Mouse (Mus musculus) hindbrain, embryonic 10.5 days (tissue): ENCODE results near the gene Hist1h2ap. TPM values are rescaled to one million over a fixed set of nuclear protein-coding genes. Genes with fewer than 3 reads are reported as not detected.
"Not testable (repeated sequence)": the region's sequence is repeated elsewhere in the genome, so short reads cannot be mapped to it uniquely, and the experiment has no call there.

ENCODE experiments used
- DNase-seq: peaks from one replicate; pipeline ENCODE4 v3.0.0-alpha.2; 2017; ENCODE audit warnings: low spot score
- H3K27ac ChIP-seq: fragments of 300-500 bp; sonication (generic); 2 replicates; pipeline ENCODE4 v1.5.1; 2016; ENCODE audit warnings: mild to moderate bottlenecking, moderate library complexity
- H3K27me3 ChIP-seq: fragments of 300-500 bp; sonication (generic); 2 replicates; pipeline ENCODE4 v1.6.1; 2016; ENCODE audit warnings: mild to moderate bottlenecking; ENCODE audit not compliant: poor library complexity, insufficient read depth, severe bottlenecking
- H3K36me3 ChIP-seq: fragments of 300-500 bp; sonication (generic); 2 replicates; pipeline ENCODE4 v1.6.1; 2016; ENCODE audit warnings: mild to moderate bottlenecking, moderate library complexity
- H3K4me1 ChIP-seq: fragments of 300-500 bp; sonication (generic); replicated peaks from 2 replicates; pipeline ENCODE4 v1.6.1; 2016; ENCODE audit warnings: mild to moderate bottlenecking
- H3K4me3 ChIP-seq: fragments of 300-500 bp; sonication (generic); 2 replicates; pipeline ENCODE4 v1.5.1; 2016; ENCODE audit warnings: mild to moderate bottlenecking, moderate library complexity
- H3K9me3 ChIP-seq: fragments of 300-500 bp; sonication (generic); 2 replicates; pipeline ENCODE4 v1.6.1; 2016; ENCODE audit warnings: mild to moderate bottlenecking, moderate library complexity
- WGBS: fragments of 180-500 bp; shearing (Covaris S2); methylation state at CpG from one replicate; pipeline ENCODE4 v1.1.7; 2016; 5-methylcytosine and 5-hydroxymethylcytosine counted together
- polyA plus RNA-seq: library from polyadenylated mRNA; unstranded; fragments of >200 nt; fragmentation: Nextera tagmentation; extraction: Ambion mirVana; gene quantifications from 2 replicates; pipeline ENCODE4 v1.2.1, GENCODE M21; 2016

Gene Hist1h2ap
- polyA plus RNA-seq, 1 experiment from 2014 or later, result 6,449 TPM

DNA sequence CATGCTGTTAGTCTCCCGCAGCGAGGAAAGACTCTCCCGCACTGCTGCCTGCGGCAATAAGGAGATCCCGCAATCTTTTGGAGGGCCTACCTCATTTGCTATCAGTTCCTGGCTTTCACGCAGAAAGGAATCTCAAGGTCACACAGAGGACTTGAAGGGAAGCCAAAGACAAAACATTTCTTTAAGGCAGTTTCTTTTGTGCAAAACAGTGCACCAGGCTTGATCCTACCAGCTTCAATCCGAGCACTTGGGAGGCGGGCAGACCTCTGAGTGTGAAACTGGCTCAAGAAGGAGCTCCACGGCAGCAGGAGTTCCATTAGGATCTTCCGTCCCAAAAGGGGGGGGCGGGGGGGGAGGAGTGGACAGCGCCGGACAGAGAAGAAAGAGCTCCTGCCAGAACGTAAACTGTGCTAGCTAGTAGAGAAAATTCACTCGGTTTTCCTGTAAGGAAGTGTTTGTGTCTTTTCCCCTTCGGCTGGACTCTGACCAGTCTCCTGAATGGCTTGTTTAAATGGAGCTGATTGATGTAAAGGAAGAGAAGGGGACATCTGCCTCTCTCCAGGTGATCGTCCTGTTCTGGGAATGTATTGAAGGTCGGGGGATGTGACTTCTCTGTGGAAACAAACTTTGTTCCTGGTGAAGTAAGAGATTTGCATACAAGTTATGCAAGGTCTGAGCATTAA lies 42.6 kb downstream of the Hist1h2ap start:
- no peaks in the 10 kb centered on the region for H3K36me3 ChIP-seq
- H3K4me3 ChIP-seq, result peak overlapping the region; percentile 39
- peaks cover 35% of the 10 kb centered on the region for H3K4me1 ChIP-seq
- peak; percentile 40 for DNase-seq
- H3K27me3 ChIP-seq, result no peaks in the 10 kb centered on the region; the same call in 1 of the 2 replicates
- 6% methylated on average over 18 of the region's 18 CpGs for WGBS
- H3K27ac ChIP-seq, result peak overlapping the region; percentile 78
- H3K9me3 ChIP-seq, result no peaks in the 10 kb centered on the region

DNA sequence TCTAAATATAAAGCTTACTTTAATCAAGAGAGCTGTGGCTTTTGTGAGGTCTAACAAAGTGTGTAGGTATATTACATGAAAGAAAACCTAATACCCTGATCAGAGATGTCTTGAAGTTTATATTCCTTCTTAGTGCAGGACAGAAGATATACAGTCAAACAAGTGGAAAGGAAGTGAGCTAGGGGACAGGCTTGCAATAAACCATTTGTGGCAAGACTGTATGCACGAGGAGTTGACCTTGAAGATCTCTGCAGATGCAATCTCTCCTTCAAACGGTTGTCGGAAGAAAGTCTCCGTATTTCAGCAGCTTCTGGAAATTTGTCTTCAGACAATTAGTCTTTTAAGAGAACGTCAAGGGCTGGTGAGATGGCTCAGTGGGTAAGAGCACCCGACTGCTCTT lies 43.4 kb downstream of the Hist1h2ap start:
- Histone ChIP-seq H3K4me1 (peaks cover 39% of the 10 kb centered on the region), H3K4me3 (no peak overlapping the region), H3K27me3 (no peaks in the 10 kb centered on the region; the same call in 1 of the 2 replicates), H3K9me3 (no peaks in the 10 kb centered on the region), H3K27ac (no peak overlapping the region), H3K36me3 (no peaks in the 10 kb centered on the region)
- 65% methylated on average over 6 of the region's 6 CpGs for WGBS
- DNase-seq, result no peak

DNA sequence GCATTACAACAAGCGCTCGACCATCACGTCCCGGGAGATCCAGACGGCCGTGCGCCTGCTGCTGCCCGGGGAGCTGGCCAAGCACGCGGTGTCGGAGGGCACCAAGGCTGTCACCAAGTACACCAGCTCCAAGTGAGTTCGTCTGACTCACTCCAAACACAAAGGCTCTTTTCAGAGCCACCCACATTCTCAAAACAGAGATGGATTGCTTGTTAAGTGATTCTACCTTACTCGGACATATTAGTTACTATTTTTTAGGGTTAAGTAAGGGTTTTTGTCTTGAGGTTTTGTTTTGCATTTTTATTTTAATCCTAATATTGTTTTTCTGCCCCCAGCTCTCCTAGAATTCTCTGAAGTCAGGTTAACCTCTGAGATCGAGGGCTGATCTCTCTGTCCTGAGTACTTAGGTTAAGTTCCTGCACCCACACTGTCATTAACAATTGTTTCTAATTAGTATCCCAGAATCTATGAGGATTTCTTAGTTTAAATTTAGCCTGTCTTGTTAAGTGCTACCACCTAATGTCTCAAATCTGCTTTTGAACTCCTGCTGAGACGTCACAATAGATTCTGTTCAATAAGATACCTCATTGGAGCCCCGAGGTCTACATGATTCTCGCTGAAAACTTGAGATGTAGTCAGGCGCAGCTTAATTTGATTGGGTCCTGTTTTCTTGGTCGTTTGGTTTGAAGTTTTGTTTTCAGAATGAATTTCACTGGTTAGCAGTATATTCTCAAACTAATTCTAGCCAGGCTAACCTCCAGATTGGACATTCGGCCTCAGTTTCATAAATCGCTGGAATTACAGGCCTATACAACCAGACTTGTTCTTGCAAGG lies 45.3 kb downstream of the Hist1h2ap start:
- Histone ChIP-seq H3K27me3 (no peaks in the 10 kb centered on the region; the same call in 1 of the 2 replicates), H3K9me3 (no peaks in the 10 kb centered on the region), H3K4me1 (peaks cover 48% of the 10 kb centered on the region), H3K4me3 (peak overlapping the region; percentile 45), H3K27ac (peak overlapping the region; percentile 88), H3K36me3 (no peaks in the 10 kb centered on the region)
- DNase-seq, result no peak
- WGBS, result 13% methylated on average over 17 of the region's 21 CpGs

DNA sequence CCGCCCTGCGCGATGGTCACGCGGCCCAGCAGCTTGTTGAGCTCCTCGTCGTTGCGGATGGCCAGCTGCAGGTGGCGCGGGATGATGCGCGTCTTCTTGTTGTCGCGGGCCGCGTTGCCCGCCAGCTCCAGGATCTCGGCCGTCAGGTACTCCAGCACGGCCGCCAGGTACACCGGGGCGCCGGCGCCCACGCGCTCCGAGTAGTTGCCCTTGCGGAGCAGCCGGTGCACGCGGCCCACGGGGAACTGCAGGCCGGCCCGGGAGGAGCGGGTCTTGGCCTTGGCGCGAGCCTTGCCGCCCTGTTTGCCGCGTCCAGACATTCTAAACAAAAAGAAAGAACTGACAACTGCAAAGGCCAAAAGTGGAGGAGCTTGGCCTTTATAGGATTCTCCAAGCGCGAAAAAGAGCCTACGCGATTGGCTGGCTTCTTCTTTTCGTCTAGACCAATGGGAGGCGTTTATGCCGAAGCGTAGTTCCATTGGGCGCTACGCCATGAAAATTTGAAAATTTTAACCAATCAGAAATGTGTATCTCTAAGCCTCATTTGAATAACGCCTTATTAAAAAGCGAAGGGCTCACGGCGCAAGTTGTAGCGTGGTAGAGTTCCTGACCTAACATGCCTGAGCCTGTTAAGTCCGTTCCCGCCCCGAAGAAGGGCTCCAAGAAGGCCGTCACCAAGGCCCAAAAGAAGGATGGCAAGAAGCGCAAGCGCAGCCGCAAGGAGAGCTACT lies 46.2 kb downstream of the Hist1h2ap start, which contains the start of the genes Hist1h2an and Hist1h2bp:
Hist1h2an (minus strand) TSS at position 320 of the 731 bp plus-strand sequence.
Hist1h2bp (plus strand) TSS at position 563 of the 731 bp plus-strand sequence.
- Histone ChIP-seq H3K4me3 (peak within 1 kb of the TSS; percentile 51), H3K27ac (peak within 1 kb of the TSS; percentile 91), H3K4me1 (peaks cover 56% of the 10 kb centered on the region)
- H3K9me3 ChIP-seq, H3K36me3 ChIP-seq, H3K27me3 ChIP-seq: not testable (repeated sequence)
- peak; percentile 87 for DNase-seq
- under 1% methylated on average over 41 of the region's 63 CpGs for WGBS

DNA sequence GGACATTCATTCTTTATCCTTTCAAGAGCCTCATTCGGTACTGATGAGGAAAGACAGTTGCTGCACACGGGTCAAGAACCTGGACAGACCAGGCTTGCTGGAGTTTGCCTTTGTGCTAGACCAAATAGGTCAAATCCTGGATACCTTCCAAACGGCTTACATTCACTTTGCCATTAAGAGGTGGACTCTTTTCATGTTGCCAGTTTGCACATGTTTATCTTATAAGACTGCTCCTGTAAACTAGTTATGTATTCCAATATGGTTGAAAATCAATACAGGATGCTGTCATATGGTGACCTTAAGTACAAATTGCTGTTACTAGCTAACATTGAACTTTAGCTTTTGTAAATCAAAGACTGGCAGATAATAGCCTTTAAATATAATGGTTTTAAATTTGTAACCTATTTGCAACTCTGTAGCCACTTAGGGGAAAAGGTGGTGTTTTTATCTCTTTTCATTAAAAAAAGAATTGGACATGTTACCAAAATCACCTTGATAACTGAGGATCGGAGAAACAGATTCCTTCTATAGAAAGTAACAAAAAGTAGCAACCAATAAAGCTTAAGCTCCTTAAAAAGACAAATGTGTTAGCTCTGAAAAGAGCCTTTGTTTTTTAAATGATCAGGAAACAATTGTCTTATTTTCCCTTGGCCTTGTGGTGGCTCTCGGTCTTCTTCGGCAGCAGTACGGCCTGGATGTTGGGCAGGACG lies 47.0 kb downstream of the Hist1h2ap start:
- Histone ChIP-seq H3K4me3 (peak overlapping the region; percentile 51), H3K27ac (peak overlapping the region; percentile 91), H3K9me3 (no peaks in the 10 kb centered on the region), H3K4me1 (peaks cover 57% of the 10 kb centered on the region), H3K27me3 (no peaks in the 10 kb centered on the region; the same call in 1 of the 2 replicates), H3K36me3 (no peaks in the 10 kb centered on the region)
- 6% methylated on average over 8 of the region's 8 CpGs for WGBS
- DNase-seq, result peak; percentile 29

DNA sequence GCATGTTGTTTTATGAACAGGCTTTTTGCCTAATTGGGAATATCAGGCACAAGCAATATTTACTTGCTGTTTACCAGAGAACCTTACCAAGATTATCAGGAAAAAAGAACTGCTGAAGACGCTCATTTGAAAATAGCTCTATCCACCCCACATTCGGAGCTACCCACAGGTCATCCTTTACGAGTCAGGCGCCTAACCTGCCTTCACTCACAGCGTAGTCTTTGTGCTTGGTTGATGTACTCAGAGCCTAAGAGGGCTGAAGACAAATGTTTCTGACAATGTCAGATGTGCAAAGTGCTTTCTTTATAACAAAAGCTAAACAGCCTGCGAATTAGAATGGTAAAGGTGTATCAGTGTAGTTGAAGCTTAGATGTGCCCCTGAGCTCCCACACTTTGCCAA lies 49.0 kb downstream of the Hist1h2ap start:
- peak overlapping the region; percentile 58 for H3K4me3 ChIP-seq
- H3K36me3 ChIP-seq, result no peaks in the 10 kb centered on the region
- H3K4me1 ChIP-seq, result peaks cover 65% of the 10 kb centered on the region
- no peaks in the 10 kb centered on the region for H3K27me3 ChIP-seq
- peak overlapping the region; percentile 95 for H3K27ac ChIP-seq
- 22% methylated on average over 6 of the region's 6 CpGs for WGBS
- no peak for DNase-seq
- H3K9me3 ChIP-seq, result no peaks in the 10 kb centered on the region

DNA sequence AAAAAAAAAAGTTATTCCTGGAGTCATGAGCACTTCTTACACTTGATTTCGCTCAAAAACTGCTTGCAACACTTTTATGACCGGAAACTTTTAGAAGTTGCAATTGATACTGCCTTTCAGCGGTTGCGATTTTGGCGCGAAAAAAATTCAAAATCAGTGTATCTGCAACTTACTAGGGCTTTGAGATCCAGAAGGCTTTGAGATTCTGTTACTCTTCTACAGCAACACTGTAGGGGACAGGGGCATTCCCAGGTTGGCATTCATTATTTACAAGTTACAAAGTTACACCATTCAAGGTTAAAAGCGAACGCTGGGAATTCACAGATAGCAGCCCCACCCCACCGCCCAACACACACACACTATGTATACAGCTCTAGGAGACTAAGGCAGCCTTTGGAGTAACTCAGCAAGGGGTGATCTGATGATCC lies 49.6 kb downstream of the Hist1h2ap start:
- Histone ChIP-seq H3K9me3 (no peaks in the 10 kb centered on the region), H3K27me3 (no peaks in the 10 kb centered on the region), H3K4me1 (peaks cover 59% of the 10 kb centered on the region), H3K4me3 (peak overlapping the region; percentile 58), H3K36me3 (no peaks in the 10 kb centered on the region), H3K27ac (peak overlapping the region; percentile 95)
- peak; percentile 60 for DNase-seq
- WGBS, result 1% methylated on average over 9 of the region's 9 CpGs

DNA sequence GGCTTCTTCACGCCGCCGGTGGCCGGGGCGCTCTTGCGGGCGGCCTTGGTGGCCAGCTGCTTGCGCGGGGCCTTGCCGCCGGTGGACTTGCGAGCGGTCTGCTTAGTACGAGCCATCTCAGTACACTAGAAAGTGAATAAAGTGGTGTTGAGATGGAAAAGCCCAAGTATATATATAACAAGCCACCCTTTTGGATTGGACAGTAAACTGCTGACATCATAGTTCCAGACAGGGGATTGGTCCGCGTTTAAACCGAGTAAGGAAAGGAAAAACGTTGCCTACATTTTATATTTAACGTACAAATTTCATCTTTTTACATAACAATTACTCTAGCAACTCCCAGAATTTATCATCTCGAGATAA lies 50.1 kb downstream of the Hist1h2ap start, which contains the start of gene Hist1h3i:
Hist1h3i (minus strand) TSS at position 116 of the 363 bp plus-strand sequence.
- H3K36me3 ChIP-seq, result no peaks in the 10 kb centered on the region
- under 1% methylated on average over 17 of the region's 20 CpGs for WGBS
- DNase-seq, result peak; percentile 57
- H3K27me3 ChIP-seq, result no peaks in the 10 kb centered on the region
- H3K4me1 ChIP-seq, result peaks cover 58% of the 10 kb centered on the region
- peak within 1 kb of the TSS; percentile 97 for H3K27ac ChIP-seq
- H3K4me3 ChIP-seq, result peak within 1 kb of the TSS; percentile 58
- no peaks in the 10 kb centered on the region for H3K9me3 ChIP-seq

Other genes starting within 250 kb of the Hist1h2ap start
- not detected in 2 replicates for gene Olfr1362, start 219.5 kb downstream of the Hist1h2ap start, polyA plus RNA-seq
- not detected in 2 replicates for gene Olfr11, start 191.0 kb downstream of the Hist1h2ap start, polyA plus RNA-seq
- not detected in 2 replicates for gene Olfr1361, start 170.1 kb downstream of the Hist1h2ap start, polyA plus RNA-seq
- gene Olfr1360, start 156.1 kb downstream of the Hist1h2ap start, polyA plus RNA-seq, result not detected in 2 replicates
- not detected in 2 replicates for gene Olfr1359, start 135.4 kb downstream of the Hist1h2ap start, polyA plus RNA-seq
- 2.2 TPM in 1 of 2 replicates, not detected in the other for gene Hist1h2bl, start 117.4 kb downstream of the Hist1h2ap start, polyA plus RNA-seq
- gene Hist1h2ai, start 117.1 kb downstream of the Hist1h2ap start, polyA plus RNA-seq, result 16.6 and 22.9 TPM in 2 replicates
- gene Hist1h3h, start 115.8 kb downstream of the Hist1h2ap start, polyA plus RNA-seq, result 12.7 and 15.7 TPM in 2 replicates
- gene Hist1h2bm, start 111.5 kb downstream of the Hist1h2ap start, polyA plus RNA-seq, result 5.2 and 6.1 TPM in 2 replicates
- 0.58 and 0.85 TPM in 2 replicates for gene Hist1h4j, start 98.4 kb downstream of the Hist1h2ap start, polyA plus RNA-seq
- 2.8 and 4.2 TPM in 2 replicates for gene Hist1h4k, start 83.0 kb downstream of the Hist1h2ap start, polyA plus RNA-seq
- 14.0 and 21.0 TPM in 2 replicates for gene Hist1h2ak, start 79.7 kb downstream of the Hist1h2ap start, polyA plus RNA-seq
- gene Hist1h2bn, start 79.4 kb downstream of the Hist1h2ap start, polyA plus RNA-seq, result 1.0 and 3.4 TPM in 2 replicates
- gene Hist1h1b, start 52.9 kb downstream of the Hist1h2ap start, polyA plus RNA-seq, result 39.0 and 41.1 TPM in 2 replicates
- gene Hist1h3i, start 50.1 kb downstream of the Hist1h2ap start, polyA plus RNA-seq, result 112 and 120 TPM in 2 replicates
- 9.9 and 11.4 TPM in 2 replicates for gene Hist1h2an, start 46.3 kb downstream of the Hist1h2ap start, polyA plus RNA-seq
- 2.4 and 3.3 TPM in 2 replicates for gene Hist1h2bp, start 46.0 kb downstream of the Hist1h2ap start, polyA plus RNA-seq
- gene Hist1h2bq, start 23.3 kb downstream of the Hist1h2ap start, polyA plus RNA-seq, result 18.9 and 20.9 TPM in 2 replicates
- gene Hist1h2ao, start 23.0 kb downstream of the Hist1h2ap start, polyA plus RNA-seq, result 2.3 TPM in 1 of 2 replicates, not detected in the other
- gene Hist1h4m, start 21.8 kb downstream of the Hist1h2ap start, polyA plus RNA-seq, result not detected in 2 replicates
- 9.7 and 10.0 TPM in 2 replicates for gene Hist1h4n, start 1.3 kb downstream of the Hist1h2ap start, polyA plus RNA-seq
- gene Hist1h2br, start 236 bp upstream of the Hist1h2ap start, polyA plus RNA-seq, result 19.3 and 21.2 TPM in 2 replicates
- 20.6 and 24.7 TPM in 2 replicates for gene Zfp184, start 111.6 kb upstream of the Hist1h2ap start, polyA plus RNA-seq
- gene Pom121l2, start 147.7 kb upstream of the Hist1h2ap start, polyA plus RNA-seq, result 0.07 TPM in 1 of 2 replicates, not detected in the other
- 0.18 TPM in 1 of 2 replicates, not detected in the other for gene Prss16, start 176.2 kb upstream of the Hist1h2ap start, polyA plus RNA-seq
- gene Hist1h2ah, start 202.1 kb upstream of the Hist1h2ap start, polyA plus RNA-seq, result 5.5 and 11.0 TPM in 2 replicates
- 6.6 and 6.9 TPM in 2 replicates for gene Hist1h2bk, start 202.4 kb upstream of the Hist1h2ap start, polyA plus RNA-seq
- 33.6 and 41.8 TPM in 2 replicates for gene Hist1h4i, start 207.9 kb upstream of the Hist1h2ap start, polyA plus RNA-seq
- 63.1 and 65.4 TPM in 2 replicates for gene Hist1h2ag, start 209.4 kb upstream of the Hist1h2ap start, polyA plus RNA-seq
- 12.6 and 15.5 TPM in 2 replicates for gene Hist1h2bj, start 209.7 kb upstream of the Hist1h2ap start, polyA plus RNA-seq